9 mouse cellular contexts compared by ENCODE assay signal in the genomic region with DNA sequence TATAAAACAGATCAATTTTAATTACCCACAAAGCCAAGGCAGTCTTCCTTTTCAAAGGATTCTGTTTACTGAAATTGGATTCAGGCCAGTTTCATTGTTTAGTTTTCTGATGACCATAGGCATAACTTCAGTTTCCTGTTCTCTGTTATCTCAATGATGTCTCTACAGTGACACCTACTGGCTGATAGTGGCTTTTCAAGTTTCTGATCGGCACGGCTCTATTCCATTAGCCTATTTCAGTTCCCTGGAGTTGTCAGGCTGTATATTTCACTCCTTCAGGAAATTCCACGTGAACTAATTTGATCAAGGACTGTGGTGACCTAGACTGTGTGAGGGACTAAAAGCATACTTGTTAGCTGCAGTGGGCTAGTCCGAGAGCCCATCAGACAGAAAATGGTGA. TPM values are rescaled to one million over a fixed set of nuclear protein-coding genes. Genes with fewer than 3 reads are reported as not detected.
DNase-seq lines count a peak whose midpoint lies in the region; ATAC-seq and TF ChIP-seq lines count a peak whose summit lies in the region.
"Had no signal": no experiment of that assay in that cellular context is flagged by ENCODE, and none has a peak within 500 bp of the region (broad histone marks: within the 10 kb centered on the region; RNA-seq: fewer than 3 reads in every experiment).

No protein-coding gene starts in this region.

- no peak overlapping the region for H3K4me3 ChIP-seq in forebrain, embryonic 16.5 days (replicated peaks; ENCODE audit: low read length)
- H3K4me3 ChIP-seq in kidney, adult 2 months (ENCODE audit: insufficient read depth, low read depth, low read length), result no peak overlapping the region
- H3K4me3 ChIP-seq in liver, embryonic 13.5 days (replicated peaks), result no peak overlapping the region
- no peak overlapping the region for H3K4me3 ChIP-seq in neural tube, embryonic 13.5 days
- H3K4me3 ChIP-seq: embryonic facial prominence, embryonic 13.5 days had no signal

- no peak overlapping the region for H3K9ac ChIP-seq in forebrain, embryonic 16.5 days (replicated peaks; ENCODE audit: low read depth, low read length)
- no peak overlapping the region for H3K9ac ChIP-seq in liver, embryonic 13.5 days
- no peak overlapping the region for H3K9ac ChIP-seq in neural tube, embryonic 13.5 days
- H3K9ac ChIP-seq: embryonic facial prominence, embryonic 13.5 days had no signal

- no peaks in the 10 kb centered on the region for H3K36me3 ChIP-seq in forebrain, embryonic 16.5 days (ENCODE audit: control insufficient read depth, insufficient read depth)
- no peaks in the 10 kb centered on the region for H3K36me3 ChIP-seq in kidney, adult 2 months (ENCODE audit: control insufficient read depth, insufficient read depth, low read length)
- no peaks in the 10 kb centered on the region for H3K36me3 ChIP-seq in liver, embryonic 13.5 days
- no peaks in the 10 kb centered on the region for H3K36me3 ChIP-seq in neural tube, embryonic 13.5 days
- H3K36me3 ChIP-seq: embryonic facial prominence, embryonic 13.5 days had no signal

- no peaks in the 10 kb centered on the region for H3K9me3 ChIP-seq in forebrain, embryonic 16.5 days (ENCODE audit: control insufficient read depth, low read length)
- no peaks in the 10 kb centered on the region for H3K9me3 ChIP-seq in liver, embryonic 13.5 days (replicated peaks)
- H3K9me3 ChIP-seq in neural tube, embryonic 13.5 days, result no peaks in the 10 kb centered on the region
- H3K9me3 ChIP-seq: embryonic facial prominence, embryonic 13.5 days had no signal

- WGBS in forebrain, embryonic 16.5 days, result 23% methylated on average over 4 of the region's 4 CpGs
- 23% methylated on average over 4 of the region's 4 CpGs for WGBS in kidney, adult 2 months
- 32% methylated on average over 4 of the region's 4 CpGs for WGBS in liver, embryonic 13.5 days (ENCODE audit: insufficient replicate concordance)
- 29% methylated on average over 4 of the region's 4 CpGs for WGBS in neural tube, embryonic 13.5 days

- H3K27ac ChIP-seq in forebrain, embryonic 16.5 days (ENCODE audit: low read length), result no peak overlapping the region
- H3K27ac ChIP-seq in kidney, adult 2 months (ENCODE audit: insufficient read depth, low read depth, low read length), result no peak overlapping the region
- no peak overlapping the region for H3K27ac ChIP-seq in liver, embryonic 13.5 days
- no peak overlapping the region for H3K27ac ChIP-seq in neural tube, embryonic 13.5 days (replicated peaks)
- H3K27ac ChIP-seq: embryonic facial prominence, embryonic 13.5 days had no signal

- no peaks in the 10 kb centered on the region for H3K4me1 ChIP-seq in forebrain, embryonic 16.5 days (replicated peaks; ENCODE audit: control insufficient read depth, insufficient read depth, low read length)
- no peaks in the 10 kb centered on the region for H3K4me1 ChIP-seq in kidney, adult 2 months (ENCODE audit: control insufficient read depth, insufficient read depth, low read length)
- no peaks in the 10 kb centered on the region for H3K4me1 ChIP-seq in liver, embryonic 13.5 days (replicated peaks)
- H3K4me1 ChIP-seq in neural tube, embryonic 13.5 days (replicated peaks), result no peaks in the 10 kb centered on the region
- H3K4me1 ChIP-seq: embryonic facial prominence, embryonic 13.5 days had no signal

- no peak for TF ChIP-seq CTCF in kidney, adult 2 months (conservative IDR thresholded peaks at IDR 0.05; ENCODE audit: insufficient read depth, insufficient read length, low read depth, low read length)

- no peak for TF ChIP-seq POLR2A in kidney, adult 2 months (IDR thresholded peaks at IDR 0.05; ENCODE audit: low read depth, low read length)

- no peaks in the 10 kb centered on the region for H3K27me3 ChIP-seq in forebrain, embryonic 16.5 days (replicated peaks; ENCODE audit: control insufficient read depth, insufficient read depth, low read length)
- H3K27me3 ChIP-seq in kidney, adult 2 months (replicated peaks; ENCODE audit: control insufficient read depth, insufficient read depth, low read length), result no peaks in the 10 kb centered on the region
- no peaks in the 10 kb centered on the region for H3K27me3 ChIP-seq in liver, embryonic 13.5 days
- H3K27me3 ChIP-seq in neural tube, embryonic 13.5 days, result peaks cover 22% of the 10 kb centered on the region

- H3K4me2 ChIP-seq in forebrain, embryonic 16.5 days (ENCODE audit: low read length), result no peak overlapping the region
- H3K4me2 ChIP-seq in liver, embryonic 13.5 days, result no peak overlapping the region
- no peak overlapping the region for H3K4me2 ChIP-seq in neural tube, embryonic 13.5 days
- H3K4me2 ChIP-seq: embryonic facial prominence, embryonic 13.5 days had no signal

- DNase-seq in urinary bladder, adult 18-20 months (ENCODE audit: low spot score in 2 of 2), result peak; percentile 8 to 47
- no peak for DNase-seq in urinary bladder, postnatal 10 days (ENCODE audit: low spot score)
- peak; percentile 50 for DNase-seq in c-Kit-positive CD71-positive TER-119-positive erythroid progenitor cells, embryonic 14.5 days (ENCODE audit: low spot score)
- peak; percentile 72 for DNase-seq in kidney, adult 2 months
- peak; percentile 3 for DNase-seq in liver, embryonic 13.5 days
- peak; percentile 25 for DNase-seq in yolk sac, embryonic 10.5 days (ENCODE audit: low spot score)

- ATAC-seq in forebrain, embryonic 16.5 days, result peak; percentile 48
- no peak for ATAC-seq in liver, embryonic 13.5 days (ENCODE audit: low read depth)
- ATAC-seq in neural tube, embryonic 13.5 days (ENCODE audit: low read depth), result peak; percentile 63

RNA-seq across cellular contexts. Expression of gene Map3k15, which starts 25.0 kb away (rescaled TPM):
- polyA plus RNA-seq in forebrain, embryonic 16.5 days (2015; fragmentation: Nextera tagmentation; extraction: Ambion mirVana), result 0.26 and 0.37 TPM in 2 replicates
- 10.9 and 11.3 TPM in 2 replicates for polyA plus RNA-seq in kidney, adult 2 months (2012; rRNA removed)
- 0.10 and 0.13 TPM in 2 replicates for polyA plus RNA-seq in liver, embryonic 13.5 days (2015; fragmentation: Nextera tagmentation; extraction: Ambion mirVana)
- polyA plus RNA-seq in neural tube, embryonic 13.5 days (2015; fragmentation: Nextera tagmentation; extraction: Ambion mirVana), result 0.08 and 0.17 TPM in 2 replicates
